Comparison of ENCODE assay signal across 16 mouse cellular contexts in the genomic region with DNA sequence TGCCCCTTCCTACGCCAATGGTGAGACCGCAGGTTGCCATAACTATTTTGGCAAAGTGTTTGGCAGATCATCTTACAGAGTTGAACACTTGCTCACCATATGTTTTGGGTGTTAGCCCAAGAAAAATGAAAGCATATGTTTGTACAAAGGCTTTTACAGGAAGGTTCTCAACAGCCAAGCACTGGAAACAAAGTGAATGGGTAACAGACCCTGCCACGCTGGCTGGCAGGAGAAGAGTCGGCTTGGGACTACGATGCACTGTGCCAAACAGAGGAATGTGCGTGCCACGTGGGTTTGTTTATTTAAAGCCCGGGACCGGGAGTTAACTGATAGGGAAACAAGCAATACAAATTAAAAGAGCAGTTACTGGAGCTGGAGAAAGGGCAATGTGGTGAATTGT.
DNase-seq lines count a peak whose midpoint lies in the region; ATAC-seq and TF ChIP-seq lines count a peak whose summit lies in the region.
"Had no signal": no experiment of that assay in that cellular context is flagged by ENCODE, and none has a peak within 500 bp of the region (broad histone marks: within the 10 kb centered on the region; RNA-seq: fewer than 3 reads in every experiment).

No protein-coding gene starts in this region.

- H3K9ac ChIP-seq in midbrain, postnatal 0 days (replicated peaks; ENCODE audit: low read length, poor library complexity, severe bottlenecking): no peak overlapping the region
- H3K9ac ChIP-seq in midbrain, embryonic 14.5 days (replicated peaks; ENCODE audit: low read length): no peak overlapping the region
- no peak overlapping the region for H3K9ac ChIP-seq in embryonic facial prominence, embryonic 14.5 days (ENCODE audit: low read depth, low read length)
- H3K9ac ChIP-seq: embryonic facial prominence, embryonic 12.5 days; liver, embryonic 13.5 days had no signal

- ATAC-seq in midbrain, postnatal 0 days (ENCODE audit: low FRiP score): no peak
- no peak for ATAC-seq in midbrain, embryonic 14.5 days (ENCODE audit: low FRiP score, low TSS enrichment)
- ATAC-seq in embryonic facial prominence, embryonic 14.5 days (ENCODE audit: low read depth): peak; percentile 62; the same call in 1 of the 2 replicates

- H3K36me3 ChIP-seq in midbrain, postnatal 0 days (ENCODE audit: insufficient read depth, low read length): no peaks in the 10 kb centered on the region
- no peaks in the 10 kb centered on the region for H3K36me3 ChIP-seq in midbrain, embryonic 14.5 days (ENCODE audit: control insufficient read depth, insufficient read depth, low read length)
- H3K36me3 ChIP-seq in embryonic facial prominence, embryonic 14.5 days (ENCODE audit: control insufficient read depth, insufficient read depth, low read length): no peaks in the 10 kb centered on the region
- H3K36me3 ChIP-seq: embryonic facial prominence, embryonic 12.5 days; liver, embryonic 13.5 days had no signal

- no peaks in the 10 kb centered on the region for H3K9me3 ChIP-seq in midbrain, postnatal 0 days (ENCODE audit: low read length)
- no peaks in the 10 kb centered on the region for H3K9me3 ChIP-seq in midbrain, embryonic 14.5 days (ENCODE audit: control insufficient read depth, low read length)
- no peaks in the 10 kb centered on the region for H3K9me3 ChIP-seq in embryonic facial prominence, embryonic 14.5 days (ENCODE audit: control insufficient read depth, low read length)
- H3K9me3 ChIP-seq: embryonic facial prominence, embryonic 12.5 days had no signal

- H3K27ac ChIP-seq in midbrain, postnatal 0 days (ENCODE audit: low read depth, low read length): no peak overlapping the region
- no peak overlapping the region for H3K27ac ChIP-seq in midbrain, embryonic 14.5 days (replicated peaks; ENCODE audit: low read depth, low read length)
- H3K27ac ChIP-seq in embryonic facial prominence, embryonic 14.5 days (replicated peaks; ENCODE audit: low read depth, low read length): no peak overlapping the region
- H3K27ac ChIP-seq: embryonic facial prominence, embryonic 12.5 days; liver, embryonic 13.5 days had no signal

- no peak overlapping the region for H3K4me2 ChIP-seq in midbrain, postnatal 0 days (ENCODE audit: low read depth, low read length, poor library complexity, severe bottlenecking)
- H3K4me2 ChIP-seq in midbrain, embryonic 14.5 days (ENCODE audit: low read length): no peak overlapping the region
- no peak overlapping the region for H3K4me2 ChIP-seq in embryonic facial prominence, embryonic 14.5 days (ENCODE audit: low read depth, low read length)
- H3K4me2 ChIP-seq: embryonic facial prominence, embryonic 12.5 days; liver, embryonic 13.5 days had no signal

- H3K4me3 ChIP-seq in midbrain, postnatal 0 days (ENCODE audit: low read depth, low read length): no peak overlapping the region
- H3K4me3 ChIP-seq in midbrain, embryonic 14.5 days (replicated peaks; ENCODE audit: low read depth, low read length): no peak overlapping the region
- H3K4me3 ChIP-seq in embryonic facial prominence, embryonic 14.5 days (ENCODE audit: low read depth, low read length): no peak overlapping the region
- H3K4me3 ChIP-seq: embryonic facial prominence, embryonic 12.5 days; liver, embryonic 13.5 days had no signal

- peak; percentile 20 for DNase-seq in heart, adult 8-10 months (ENCODE audit: low spot score)
- no peak for DNase-seq in heart, adult 11 months
- DNase-seq in midbrain, postnatal 0 days (ENCODE audit: low spot score): peak; percentile 25
- no peak for DNase-seq in midbrain, embryonic 14.5 days
- peak; percentile 85 for DNase-seq in embryonic facial prominence, embryonic 14.5 days (ENCODE audit: low spot score)
- DNase-seq in large intestine, adult 2 months (ENCODE audit: low read depth, low spot score): peak; percentile 16
- DNase-seq in urinary bladder, adult 2 months (ENCODE audit: low spot score): no peak
- DNase-seq in kidney, postnatal 4 days: no peak
- DNase-seq: cerebellum, postnatal 14 days; kidney, adult 9 months; liver, embryonic 13.5 days; lung, postnatal 10 days; spleen, adult 18-20 months; thymus, postnatal 4 days had no signal

- no peak for TF ChIP-seq CTCF in midbrain, postnatal 0 days (IDR thresholded peaks at IDR 0.05)

- peaks cover 2% of the 10 kb centered on the region; the same call in 1 of the 2 replicates for H3K4me1 ChIP-seq in midbrain, postnatal 0 days (ENCODE audit: insufficient read depth, low read length)
- H3K4me1 ChIP-seq in midbrain, embryonic 14.5 days (ENCODE audit: control insufficient read depth, insufficient read depth, low read length): peaks cover 3% of the 10 kb centered on the region; the same call in 1 of the 2 replicates
- H3K4me1 ChIP-seq in embryonic facial prominence, embryonic 14.5 days (ENCODE audit: control insufficient read depth, insufficient read depth, low read length): peaks cover 10% of the 10 kb centered on the region
- H3K4me1 ChIP-seq: liver, embryonic 13.5 days had no signal

- no peaks in the 10 kb centered on the region for H3K27me3 ChIP-seq in midbrain, postnatal 0 days (ENCODE audit: insufficient read depth, low read length)
- no peaks in the 10 kb centered on the region for H3K27me3 ChIP-seq in midbrain, embryonic 14.5 days (ENCODE audit: control insufficient read depth, insufficient read depth, low read length)
- no peaks in the 10 kb centered on the region for H3K27me3 ChIP-seq in embryonic facial prominence, embryonic 14.5 days (replicated peaks; ENCODE audit: control insufficient read depth, insufficient read depth, low read length)
- H3K27me3 ChIP-seq: CH12.LX; embryonic facial prominence, embryonic 12.5 days; liver, embryonic 13.5 days had no signal

- WGBS in midbrain, postnatal 0 days: 86% methylated on average over 9 of the region's 9 CpGs
- WGBS in midbrain, embryonic 14.5 days: 89% methylated on average over 9 of the region's 9 CpGs
- 33% methylated on average over 9 of the region's 9 CpGs for WGBS in embryonic facial prominence, embryonic 14.5 days
- WGBS in large intestine, adult 2 months: 26% methylated on average over 9 of the region's 9 CpGs

Comparison
In these comparisons a context has a peak if more than half of its experiments do, and no peak if none do; other contexts are left out.
1. DNase-seq: peak in heart, adult 8-10 months (single experiment), midbrain, postnatal 0 days (single experiment), embryonic facial prominence, embryonic 14.5 days (single experiment) and large intestine, adult 2 months (single experiment); none in heart, adult 11 months (single experiment), midbrain, embryonic 14.5 days (single experiment), urinary bladder, adult 2 months (single experiment) and kidney, postnatal 4 days (0 of 2).